9 mouse cellular contexts compared by ENCODE assay signal in genomic region chr7:25268588-25268987, GRCm38 (mm10). TPM values are rescaled to one million over a fixed set of nuclear protein-coding genes. Genes with fewer than 3 reads are reported as not detected.
A peak's percentile ranks its signal among the peaks of the same experiment; 100 is the strongest.
DNase-seq lines count a peak whose midpoint lies in the region; ATAC-seq and TF ChIP-seq lines count a peak whose summit lies in the region.
"Had no signal": no experiment of that assay in that cellular context is flagged by ENCODE, and none has a peak within 500 bp of the region (broad histone marks: within the 10 kb centered on the region; RNA-seq: fewer than 3 reads in every experiment).

No protein-coding gene starts in this region.

- H3K4me3 ChIP-seq in lung, embryonic 14.5 days (ENCODE audit: low read depth, low read length): peak overlapping the region; percentile 73
- peak overlapping the region; percentile 74 for H3K4me3 ChIP-seq in embryonic facial prominence, embryonic 15.5 days (replicated peaks)
- H3K4me3 ChIP-seq in intestine, postnatal 0 days (ENCODE audit: low read depth, low read length): peak overlapping the region; percentile 68
- peak overlapping the region; percentile 69 for H3K4me3 ChIP-seq in neural tube, embryonic 14.5 days (ENCODE audit: low read depth, low read length)

- DNase-seq in lung, embryonic 14.5 days: no peak
- DNase-seq in lung, postnatal 10 days: no peak
- DNase-seq in layer of hippocampus, adult 11-12 months (ENCODE audit: low spot score): no peak
- DNase-seq in adrenal gland, postnatal 14 days: no peak
- DNase-seq in thymus, postnatal 25 days: no peak

- H3K36me3 ChIP-seq in lung, embryonic 14.5 days (ENCODE audit: insufficient read depth): peaks cover 24% of the 10 kb centered on the region; the same call in 1 of the 2 replicates
- peaks cover 25% of the 10 kb centered on the region for H3K36me3 ChIP-seq in embryonic facial prominence, embryonic 15.5 days
- peaks cover 27% of the 10 kb centered on the region for H3K36me3 ChIP-seq in intestine, postnatal 0 days (ENCODE audit: control insufficient read depth, insufficient read depth)
- H3K36me3 ChIP-seq in neural tube, embryonic 14.5 days (ENCODE audit: control insufficient read depth, insufficient read depth, low read length): peaks cover 13% of the 10 kb centered on the region; the same call in 1 of the 2 replicates

- no peak for TF ChIP-seq CTCF in lung, embryonic 14.5 days (IDR thresholded peaks at IDR 0.05; ENCODE audit: low read depth)
- TF ChIP-seq CTCF in intestine, postnatal 0 days (IDR thresholded peaks at IDR 0.05; ENCODE audit: low read depth): no peak

- H3K27me3 ChIP-seq in lung, embryonic 14.5 days (ENCODE audit: insufficient read depth, low read length): no peaks in the 10 kb centered on the region
- H3K27me3 ChIP-seq in embryonic facial prominence, embryonic 15.5 days: no peaks in the 10 kb centered on the region
- no peaks in the 10 kb centered on the region for H3K27me3 ChIP-seq in intestine, postnatal 0 days (replicated peaks; ENCODE audit: control insufficient read depth, insufficient read depth, low read length)
- no peaks in the 10 kb centered on the region for H3K27me3 ChIP-seq in neural tube, embryonic 14.5 days (ENCODE audit: control insufficient read depth, insufficient read depth, low read length)

- H3K9ac ChIP-seq in lung, embryonic 14.5 days: peak overlapping the region; percentile 67
- H3K9ac ChIP-seq in embryonic facial prominence, embryonic 15.5 days: peak overlapping the region; percentile 82
- H3K9ac ChIP-seq in intestine, postnatal 0 days (ENCODE audit: low read depth, low read length): peak overlapping the region; percentile 77
- H3K9ac ChIP-seq in neural tube, embryonic 14.5 days (replicated peaks; ENCODE audit: low read depth, low read length): peak overlapping the region; percentile 81

- ATAC-seq in lung, embryonic 14.5 days (ENCODE audit: insufficient read depth): no peak
- ATAC-seq in embryonic facial prominence, embryonic 15.5 days (ENCODE audit: insufficient number of reproducible peaks, low FRiP score, low TSS enrichment, low read depth): no peak
- ATAC-seq in intestine, postnatal 0 days: no peak
- no peak for ATAC-seq in neural tube, embryonic 14.5 days (ENCODE audit: low read depth)

- no peaks in the 10 kb centered on the region for H3K9me3 ChIP-seq in lung, embryonic 14.5 days (ENCODE audit: low read depth, low read length)
- H3K9me3 ChIP-seq in embryonic facial prominence, embryonic 15.5 days (replicated peaks): no peaks in the 10 kb centered on the region
- no peaks in the 10 kb centered on the region for H3K9me3 ChIP-seq in intestine, postnatal 0 days (ENCODE audit: control insufficient read depth)
- no peaks in the 10 kb centered on the region for H3K9me3 ChIP-seq in neural tube, embryonic 14.5 days (ENCODE audit: control insufficient read depth, low read length)

- peak overlapping the region; percentile 82 for H3K4me2 ChIP-seq in lung, embryonic 14.5 days
- peak overlapping the region; percentile 61 for H3K4me2 ChIP-seq in embryonic facial prominence, embryonic 15.5 days (replicated peaks)
- peak overlapping the region; percentile 72 for H3K4me2 ChIP-seq in intestine, postnatal 0 days (replicated peaks; ENCODE audit: low read depth)
- peak overlapping the region; percentile 83 for H3K4me2 ChIP-seq in neural tube, embryonic 14.5 days (ENCODE audit: low read depth, low read length)

- 3% methylated on average over 7 of the region's 7 CpGs for WGBS in lung, embryonic 14.5 days
- WGBS in embryonic facial prominence, embryonic 15.5 days: 3% methylated on average over 7 of the region's 7 CpGs
- WGBS in intestine, postnatal 0 days: under 1% methylated on average over 7 of the region's 7 CpGs
- WGBS in neural tube, embryonic 14.5 days: 5% methylated on average over 7 of the region's 7 CpGs

- peaks cover 12% of the 10 kb centered on the region; the same call in 1 of the 2 replicates for H3K4me1 ChIP-seq in lung, embryonic 14.5 days (ENCODE audit: insufficient read depth)
- H3K4me1 ChIP-seq in embryonic facial prominence, embryonic 15.5 days: peaks cover 29% of the 10 kb centered on the region
- H3K4me1 ChIP-seq in intestine, postnatal 0 days (replicated peaks; ENCODE audit: control insufficient read depth, insufficient read depth, low read length): no peaks in the 10 kb centered on the region; the same call in 1 of the 2 replicates
- peaks cover 18% of the 10 kb centered on the region; the same call in 1 of the 2 replicates for H3K4me1 ChIP-seq in neural tube, embryonic 14.5 days (ENCODE audit: control insufficient read depth, insufficient read depth, low read length)

- H3K27ac ChIP-seq in lung, embryonic 14.5 days (ENCODE audit: low read depth): peak overlapping the region; percentile 73
- peak overlapping the region; percentile 87 for H3K27ac ChIP-seq in embryonic facial prominence, embryonic 15.5 days (replicated peaks)
- H3K27ac ChIP-seq in intestine, postnatal 0 days (ENCODE audit: low read depth, low read length): peak overlapping the region; percentile 78
- peak overlapping the region; percentile 90 for H3K27ac ChIP-seq in neural tube, embryonic 14.5 days (ENCODE audit: low read depth, low read length)

RNA-seq across cellular contexts. Expression of gene Cic, which starts 1.1 kb away (rescaled TPM):
- polyA plus RNA-seq in lung, embryonic 14.5 days (2014; fragmentation: Nextera tagmentation; extraction: Ambion mirVana): 31.1 and 39.1 TPM in 2 replicates
- polyA plus RNA-seq in embryonic facial prominence, embryonic 15.5 days (2015; fragmentation: Nextera tagmentation; extraction: Ambion mirVana): 46.3 and 50.6 TPM in 2 replicates
- 17.2 and 21.7 TPM in 2 replicates for polyA plus RNA-seq in intestine, postnatal 0 days (2015; fragmentation: Nextera tagmentation; extraction: Ambion mirVana)
- 43.3 and 46.6 TPM in 2 replicates for polyA plus RNA-seq in neural tube, embryonic 14.5 days (2014; fragmentation: Nextera tagmentation; extraction: Ambion mirVana)
- total RNA-seq in adrenal gland, postnatal 14 days (2021): 115 and 127 TPM in 2 replicates

RNA-seq across cellular contexts. Expression of gene Erf, which starts 18.0 kb away (rescaled TPM):
- 24.5 and 26.6 TPM in 2 replicates for polyA plus RNA-seq in lung, embryonic 14.5 days (2014; fragmentation: Nextera tagmentation; extraction: Ambion mirVana)
- 21.0 and 22.1 TPM in 2 replicates for polyA plus RNA-seq in embryonic facial prominence, embryonic 15.5 days (2015; fragmentation: Nextera tagmentation; extraction: Ambion mirVana)
- polyA plus RNA-seq in intestine, postnatal 0 days (2015; fragmentation: Nextera tagmentation; extraction: Ambion mirVana): 7.8 and 8.4 TPM in 2 replicates
- polyA plus RNA-seq in neural tube, embryonic 14.5 days (2014; fragmentation: Nextera tagmentation; extraction: Ambion mirVana): 4.5 and 4.8 TPM in 2 replicates
- 29.7 and 34.4 TPM in 2 replicates for total RNA-seq in adrenal gland, postnatal 14 days (2021)

RNA-seq across cellular contexts. Expression of gene Pafah1b3, which starts 29.2 kb away (rescaled TPM):
- 175 and 183 TPM in 2 replicates for polyA plus RNA-seq in lung, embryonic 14.5 days (2014; fragmentation: Nextera tagmentation; extraction: Ambion mirVana)
- 213 and 216 TPM in 2 replicates for polyA plus RNA-seq in embryonic facial prominence, embryonic 15.5 days (2015; fragmentation: Nextera tagmentation; extraction: Ambion mirVana)
- polyA plus RNA-seq in intestine, postnatal 0 days (2015; fragmentation: Nextera tagmentation; extraction: Ambion mirVana): 87.6 and 91.9 TPM in 2 replicates
- polyA plus RNA-seq in neural tube, embryonic 14.5 days (2014; fragmentation: Nextera tagmentation; extraction: Ambion mirVana): 561 and 590 TPM in 2 replicates
- 31.5 and 33.7 TPM in 2 replicates for total RNA-seq in adrenal gland, postnatal 14 days (2021)

RNA-seq across cellular contexts. Expression of gene Gsk3a, which starts 30.9 kb away (rescaled TPM):
- 14.6 and 14.9 TPM in 2 replicates for polyA plus RNA-seq in lung, embryonic 14.5 days (2014; fragmentation: Nextera tagmentation; extraction: Ambion mirVana)
- 11.5 and 13.0 TPM in 2 replicates for polyA plus RNA-seq in embryonic facial prominence, embryonic 15.5 days (2015; fragmentation: Nextera tagmentation; extraction: Ambion mirVana)
- polyA plus RNA-seq in intestine, postnatal 0 days (2015; fragmentation: Nextera tagmentation; extraction: Ambion mirVana): 8.8 and 9.7 TPM in 2 replicates
- polyA plus RNA-seq in neural tube, embryonic 14.5 days (2014; fragmentation: Nextera tagmentation; extraction: Ambion mirVana): 21.5 and 25.1 TPM in 2 replicates
- total RNA-seq in adrenal gland, postnatal 14 days (2021): 96.8 and 104 TPM in 2 replicates

RNA-seq across cellular contexts. Expression of gene Prr19, which starts 32.6 kb away (rescaled TPM):
- 0.26 and 0.29 TPM in 2 replicates for polyA plus RNA-seq in lung, embryonic 14.5 days (2014; fragmentation: Nextera tagmentation; extraction: Ambion mirVana)
- 0.49 and 0.65 TPM in 2 replicates for polyA plus RNA-seq in embryonic facial prominence, embryonic 15.5 days (2015; fragmentation: Nextera tagmentation; extraction: Ambion mirVana)
- polyA plus RNA-seq in intestine, postnatal 0 days (2015; fragmentation: Nextera tagmentation; extraction: Ambion mirVana): 0.12 TPM in 1 of 2 replicates, not detected in the other
- polyA plus RNA-seq in neural tube, embryonic 14.5 days (2014; fragmentation: Nextera tagmentation; extraction: Ambion mirVana): 2.7 and 4.3 TPM in 2 replicates
- total RNA-seq in adrenal gland, postnatal 14 days (2021): not detected in 2 replicates
- total RNA-seq: layer of hippocampus, adult 18-20 months had no signal
